Mouse (Mus musculus): ENCODE measurements around the gene Pgap1. TPM values are rescaled to one million over a fixed set of nuclear protein-coding genes. Genes with fewer than 3 reads are reported as not detected.
A peak's percentile ranks its signal among the peaks of the same experiment; 100 is the strongest.

The Pgap1 gene
- polyA plus RNA-seq, 1 experiment from 2014 or later = 29.8 TPM

DNA sequence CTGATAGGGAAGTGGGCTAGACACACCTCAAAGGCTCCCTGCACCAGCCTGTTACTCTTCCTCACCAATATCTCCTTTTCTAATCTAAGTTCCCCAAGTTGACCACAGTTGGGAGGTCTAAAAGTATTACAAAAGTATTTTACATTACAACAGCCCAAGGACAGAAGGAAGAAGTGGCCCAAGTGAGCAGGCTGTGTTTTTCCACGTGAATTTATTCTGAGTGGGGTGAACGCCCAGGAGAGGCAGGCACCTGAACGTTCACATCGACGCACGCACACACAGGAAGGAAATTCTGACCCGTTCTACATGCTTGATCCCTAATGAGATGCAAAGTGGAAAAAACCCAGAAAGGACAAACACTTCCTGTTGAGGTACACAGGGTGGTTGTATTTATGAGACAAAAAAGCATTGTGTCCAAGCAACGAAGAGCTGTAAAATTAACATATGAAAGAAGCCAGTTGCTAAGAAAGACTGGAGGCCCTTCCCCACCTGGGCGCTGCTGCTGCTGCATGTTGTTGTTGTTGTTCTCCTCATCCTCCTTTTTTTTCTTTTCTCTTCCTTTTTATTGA, 27.9 kb upstream of the Pgap1 start:
- H3K9ac ChIP-seq (ENCODE audit: low read depth, low read length) = no peak overlapping the region
- peak; percentile 63; the same call in 1 of the 2 replicates for ATAC-seq
- WGBS = 7% methylated on average over 9 of the region's 9 CpGs
- H3K27me3 ChIP-seq (ENCODE audit: control insufficient read depth, insufficient read depth, low read depth, low read length) = no peaks in the 10 kb centered on the region
- no peak overlapping the region for H3K4me3 ChIP-seq (ENCODE audit: low read depth, low read length)
- H3K4me1 ChIP-seq (ENCODE audit: control insufficient read depth, insufficient read depth, low read length) = peaks cover 11% of the 10 kb centered on the region
- H3K27ac ChIP-seq (ENCODE audit: low read length) = no peak overlapping the region
- no peak overlapping the region for H3K4me2 ChIP-seq (ENCODE audit: low read length)
- no peaks in the 10 kb centered on the region for H3K36me3 ChIP-seq (ENCODE audit: control insufficient read depth, insufficient read depth, low read length)
- H3K9me3 ChIP-seq (replicated peaks; ENCODE audit: control insufficient read depth, low read length, poor library complexity, severe bottlenecking) = no peaks in the 10 kb centered on the region

DNA sequence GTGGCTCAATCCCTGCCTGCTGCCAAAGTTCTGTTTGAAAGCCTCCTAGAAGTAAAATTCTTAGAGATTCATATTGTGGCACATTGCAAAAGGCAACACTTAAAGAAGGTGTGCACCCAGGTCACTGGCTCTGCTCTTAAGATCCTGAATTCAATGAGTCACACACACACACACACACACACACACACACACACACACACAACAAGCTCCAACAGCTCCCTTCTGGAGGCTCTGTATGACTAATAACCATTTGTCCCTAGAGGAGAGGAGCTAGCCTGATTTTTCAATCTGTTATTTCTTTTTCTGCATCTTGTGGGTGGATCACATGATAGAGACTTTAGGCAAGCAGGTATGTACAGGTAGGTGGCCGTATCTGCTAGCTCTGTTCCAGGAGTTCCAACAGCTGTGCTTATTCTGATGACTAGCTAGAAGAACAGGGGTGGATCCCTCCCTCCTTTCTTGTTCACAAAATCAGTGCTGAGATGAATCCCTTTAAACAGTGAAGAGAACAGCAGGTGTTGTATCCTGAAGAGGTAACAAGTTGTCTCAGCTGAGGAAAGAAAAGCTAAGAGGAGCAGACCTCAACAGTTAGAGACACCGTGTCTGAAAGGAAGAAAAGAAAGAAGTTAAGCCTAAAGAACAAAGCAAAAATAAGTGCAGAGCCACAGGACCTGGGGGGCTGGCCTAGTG, 27.2 kb upstream of the Pgap1 start:
- Histone ChIP-seq H3K36me3 (ENCODE audit: control insufficient read depth, insufficient read depth, low read length) (no peaks in the 10 kb centered on the region), H3K4me1 (ENCODE audit: control insufficient read depth, insufficient read depth, low read length) (peaks cover 14% of the 10 kb centered on the region), H3K4me2 (ENCODE audit: low read length) (no peak overlapping the region), H3K9me3 (replicated peaks; ENCODE audit: control insufficient read depth, low read length, poor library complexity, severe bottlenecking) (no peaks in the 10 kb centered on the region), H3K4me3 (ENCODE audit: low read depth, low read length) (no peak overlapping the region), H3K9ac (ENCODE audit: low read depth, low read length) (no peak overlapping the region), H3K27ac (ENCODE audit: low read length) (no peak overlapping the region), H3K27me3 (ENCODE audit: control insufficient read depth, insufficient read depth, low read depth, low read length) (no peaks in the 10 kb centered on the region)
- WGBS = 43% methylated on average over 2 of the region's 2 CpGs
- ATAC-seq = peak; percentile 25; the same call in 1 of the 2 replicates

DNA sequence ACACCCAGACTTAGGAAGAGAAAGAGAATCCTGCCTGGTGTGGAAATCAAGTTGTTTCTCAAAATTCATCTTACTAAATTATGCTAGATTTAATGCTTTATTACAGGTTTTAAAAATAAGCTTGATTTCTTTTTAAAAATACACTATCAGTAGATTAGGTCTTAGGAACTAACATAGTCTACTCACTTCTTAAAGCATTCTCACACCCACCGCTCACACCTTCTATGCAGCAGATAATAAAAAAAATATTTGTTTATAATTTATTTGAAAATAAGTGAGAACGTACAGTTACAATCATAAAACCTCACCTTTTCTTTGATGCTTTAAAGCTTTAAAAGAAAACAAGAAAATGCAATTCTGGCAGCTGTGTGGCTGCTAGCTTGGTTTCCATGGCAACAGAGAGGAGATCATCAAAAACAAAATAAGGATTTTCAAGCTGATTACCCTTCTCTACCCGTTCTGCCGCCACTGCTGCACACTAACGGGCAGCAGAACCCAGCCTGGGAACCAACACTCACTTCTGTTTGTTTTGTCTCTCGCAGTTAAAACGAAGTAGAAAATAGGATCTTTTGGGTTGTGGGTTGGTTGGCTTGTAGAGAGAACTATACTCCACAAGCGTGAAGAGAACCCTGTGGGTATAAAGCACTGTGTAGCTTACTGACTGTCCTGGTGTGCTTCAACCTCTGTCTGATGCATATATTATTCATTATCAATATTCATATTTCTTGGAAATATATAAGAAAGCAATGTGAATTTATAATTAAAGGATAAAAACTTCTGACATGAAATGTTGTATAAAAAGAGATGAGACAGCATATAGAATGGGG, 21.1 kb upstream of the Pgap1 start:
- 0 out of 2 replicates have a peak overlapping the region, but pooled peaks have one; percentile 13 for H3K4me3 ChIP-seq (ENCODE audit: low read depth, low read length)
- H3K9ac ChIP-seq (ENCODE audit: low read depth, low read length) = peak overlapping the region; percentile 18; the same call in 1 of the 2 replicates
- H3K27me3 ChIP-seq (ENCODE audit: control insufficient read depth, insufficient read depth, low read depth, low read length) = no peaks in the 10 kb centered on the region
- peaks cover 11% of the 10 kb centered on the region for H3K4me1 ChIP-seq (ENCODE audit: control insufficient read depth, insufficient read depth, low read length)
- H3K9me3 ChIP-seq (replicated peaks; ENCODE audit: control insufficient read depth, low read length, poor library complexity, severe bottlenecking) = no peaks in the 10 kb centered on the region
- ATAC-seq = peak; percentile 87
- H3K4me2 ChIP-seq (ENCODE audit: low read length) = peak overlapping the region; percentile 51
- no peaks in the 10 kb centered on the region for H3K36me3 ChIP-seq (ENCODE audit: control insufficient read depth, insufficient read depth, low read length)
- H3K27ac ChIP-seq (ENCODE audit: low read length) = peak overlapping the region; percentile 84
- 13% methylated on average over 8 of the region's 8 CpGs for WGBS

DNA sequence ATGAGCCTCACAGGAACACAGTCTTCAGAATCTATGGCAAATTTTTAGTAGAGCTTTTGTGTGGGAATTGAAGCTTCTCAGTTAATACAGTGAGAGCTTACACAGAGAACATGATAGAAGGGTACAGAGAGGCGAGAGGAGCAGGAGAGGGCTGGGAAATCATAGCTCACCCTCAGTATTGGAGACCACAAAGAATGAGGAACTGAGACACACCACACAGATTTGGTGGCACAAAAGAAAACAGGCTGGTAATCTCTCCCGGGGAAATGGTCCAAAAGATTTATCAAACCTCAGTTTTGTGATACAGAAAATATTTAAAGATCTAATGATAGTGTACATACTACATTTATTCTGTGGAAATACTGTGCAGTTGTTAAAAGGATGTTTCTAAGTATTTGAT, 11.6 kb upstream of the Pgap1 start:
- Histone ChIP-seq H3K9ac (ENCODE audit: low read depth, low read length) (no peak overlapping the region), H3K27ac (ENCODE audit: low read length) (no peak overlapping the region), H3K4me3 (ENCODE audit: low read depth, low read length) (no peak overlapping the region), H3K4me1 (ENCODE audit: control insufficient read depth, insufficient read depth, low read length) (no peaks in the 10 kb centered on the region), H3K36me3 (ENCODE audit: control insufficient read depth, insufficient read depth, low read length) (no peaks in the 10 kb centered on the region), H3K9me3 (replicated peaks; ENCODE audit: control insufficient read depth, low read length, poor library complexity, severe bottlenecking) (no peaks in the 10 kb centered on the region), H3K4me2 (ENCODE audit: low read length) (no peak overlapping the region), H3K27me3 (ENCODE audit: control insufficient read depth, insufficient read depth, low read depth, low read length) (no peaks in the 10 kb centered on the region)
- ATAC-seq = no peak
- WGBS = 67% methylated on average over 2 of the region's 2 CpGs

DNA sequence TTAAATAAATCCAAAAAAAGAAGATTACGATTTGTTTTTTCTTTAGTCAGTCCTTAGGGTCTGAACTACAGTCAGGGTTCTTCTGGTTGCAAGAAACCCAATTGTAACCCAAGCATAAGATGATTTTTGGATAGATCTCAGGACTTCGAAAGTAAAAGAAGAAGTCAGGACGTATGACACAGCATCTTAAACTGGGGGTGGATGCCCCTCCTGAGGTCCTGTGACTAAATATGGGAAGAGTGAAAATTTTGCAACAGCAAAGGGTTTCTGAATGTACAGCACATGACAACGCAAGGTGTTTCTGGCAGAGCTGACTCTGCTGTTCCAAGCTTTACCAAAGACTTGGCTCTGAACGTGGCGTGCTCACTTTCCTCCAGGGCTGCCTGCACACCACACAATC, 6.4 kb upstream of the Pgap1 start:
- Histone ChIP-seq H3K27me3 (ENCODE audit: control insufficient read depth, insufficient read depth, low read depth, low read length) (no peaks in the 10 kb centered on the region), H3K4me2 (ENCODE audit: low read length) (no peak overlapping the region), H3K27ac (ENCODE audit: low read length) (no peak overlapping the region), H3K9ac (ENCODE audit: low read depth, low read length) (no peak overlapping the region), H3K9me3 (replicated peaks; ENCODE audit: control insufficient read depth, low read length, poor library complexity, severe bottlenecking) (no peaks in the 10 kb centered on the region), H3K36me3 (ENCODE audit: control insufficient read depth, insufficient read depth, low read length) (no peaks in the 10 kb centered on the region), H3K4me1 (ENCODE audit: control insufficient read depth, insufficient read depth, low read length) (no peaks in the 10 kb centered on the region), H3K4me3 (ENCODE audit: low read depth, low read length) (no peak overlapping the region)
- WGBS = 90% methylated on average over 6 of the region's 6 CpGs
- no peak for ATAC-seq

DNA sequence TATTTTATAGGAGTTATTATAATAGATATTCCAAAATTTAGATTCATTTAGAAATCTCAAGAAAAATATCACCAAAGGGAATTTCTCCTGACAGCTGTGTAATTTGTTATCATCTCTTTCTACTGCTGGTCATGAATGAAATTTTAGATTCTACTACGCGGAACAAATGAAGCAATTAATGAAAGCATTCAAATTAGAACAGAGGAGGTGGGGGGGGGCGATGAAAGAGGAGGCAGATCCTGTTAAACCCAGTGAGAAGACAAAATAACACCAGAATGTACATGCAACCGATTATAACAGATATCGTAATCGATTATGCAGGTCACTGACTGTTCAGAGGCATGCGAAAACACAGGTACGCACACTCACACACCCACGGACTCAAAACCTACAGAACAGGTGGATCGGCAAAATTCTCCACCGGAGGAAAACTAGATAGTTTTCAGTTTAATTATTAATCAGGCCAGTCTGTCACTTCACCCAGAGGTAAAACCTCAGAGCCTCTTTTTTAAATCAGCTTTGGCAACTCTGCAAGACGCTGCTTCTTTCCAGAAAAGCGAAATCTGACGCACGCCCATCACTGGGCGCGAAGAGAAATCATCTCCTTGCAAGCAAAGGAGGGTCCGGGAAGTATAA, 780 bp downstream of the Pgap1 start:
- Histone ChIP-seq H3K27ac (ENCODE audit: low read length) (peak overlapping the region; percentile 93), H3K36me3 (ENCODE audit: control insufficient read depth, insufficient read depth, low read length) (no peaks in the 10 kb centered on the region), H3K4me3 (ENCODE audit: low read depth, low read length) (peak overlapping the region; percentile 74), H3K9me3 (replicated peaks; ENCODE audit: control insufficient read depth, low read length, poor library complexity, severe bottlenecking) (no peaks in the 10 kb centered on the region), H3K4me1 (ENCODE audit: control insufficient read depth, insufficient read depth, low read length) (peaks cover 19% of the 10 kb centered on the region), H3K4me2 (ENCODE audit: low read length) (peak overlapping the region; percentile 61), H3K27me3 (ENCODE audit: control insufficient read depth, insufficient read depth, low read depth, low read length) (no peaks in the 10 kb centered on the region), H3K9ac (ENCODE audit: low read depth, low read length) (peak overlapping the region; percentile 77)
- ATAC-seq = peak; percentile 15; the same call in 1 of the 2 replicates
- 1% methylated on average over 18 of the region's 18 CpGs for WGBS

DNA sequence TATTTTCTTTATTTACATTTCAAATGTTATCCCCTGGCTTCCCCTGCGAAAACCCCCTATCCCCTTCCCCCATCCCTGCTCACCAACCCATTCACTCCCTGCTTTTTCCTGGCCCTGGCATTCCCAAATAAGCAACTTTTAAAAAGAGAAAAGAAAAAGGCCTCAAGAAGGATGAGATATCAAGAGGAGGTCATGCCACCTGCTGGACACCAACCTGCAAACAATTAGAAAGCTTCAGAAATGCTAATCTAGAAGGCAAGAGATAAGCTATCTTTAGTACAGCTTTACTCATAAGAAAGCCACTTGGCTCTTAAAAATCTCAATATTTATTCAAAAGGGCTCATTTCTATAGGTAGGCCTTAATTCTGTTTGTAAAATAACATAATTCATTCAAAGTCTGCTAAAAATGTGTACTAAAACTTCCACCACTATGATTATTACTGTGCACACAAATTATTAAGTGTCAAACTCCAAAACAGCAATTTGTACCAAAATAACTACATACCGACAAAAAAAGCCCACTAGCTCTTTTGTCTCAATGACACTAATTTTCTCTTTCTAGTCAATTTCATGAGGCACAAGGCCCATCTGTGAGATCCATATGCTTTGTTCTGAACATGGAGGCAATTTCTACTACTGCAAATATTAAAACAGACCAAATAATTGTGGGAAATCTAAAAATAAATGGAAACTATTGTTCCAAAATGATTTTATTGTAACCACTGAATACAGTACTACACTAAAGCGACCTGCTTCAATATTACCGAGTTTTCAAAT, 1.9 kb downstream of the Pgap1 start:
- H3K9me3 ChIP-seq (replicated peaks; ENCODE audit: control insufficient read depth, low read length, poor library complexity, severe bottlenecking) = no peaks in the 10 kb centered on the region
- no peak for ATAC-seq
- no peak overlapping the region for H3K27ac ChIP-seq (ENCODE audit: low read length)
- H3K4me1 ChIP-seq (ENCODE audit: control insufficient read depth, insufficient read depth, low read length) = peaks cover 19% of the 10 kb centered on the region
- H3K36me3 ChIP-seq (ENCODE audit: control insufficient read depth, insufficient read depth, low read length) = 0 out of 2 replicates have a peak, but pooled peaks cover 2% of the 10 kb centered on the region
- H3K27me3 ChIP-seq (ENCODE audit: control insufficient read depth, insufficient read depth, low read depth, low read length) = no peaks in the 10 kb centered on the region
- WGBS = 31% methylated on average over 4 of the region's 4 CpGs
- H3K4me2 ChIP-seq (ENCODE audit: low read length) = peak overlapping the region; percentile 68
- peak overlapping the region; percentile 32 for H3K4me3 ChIP-seq (ENCODE audit: low read depth, low read length)
- H3K9ac ChIP-seq (ENCODE audit: low read depth, low read length) = 0 out of 2 replicates have a peak overlapping the region, but pooled peaks have one; percentile 44

DNA sequence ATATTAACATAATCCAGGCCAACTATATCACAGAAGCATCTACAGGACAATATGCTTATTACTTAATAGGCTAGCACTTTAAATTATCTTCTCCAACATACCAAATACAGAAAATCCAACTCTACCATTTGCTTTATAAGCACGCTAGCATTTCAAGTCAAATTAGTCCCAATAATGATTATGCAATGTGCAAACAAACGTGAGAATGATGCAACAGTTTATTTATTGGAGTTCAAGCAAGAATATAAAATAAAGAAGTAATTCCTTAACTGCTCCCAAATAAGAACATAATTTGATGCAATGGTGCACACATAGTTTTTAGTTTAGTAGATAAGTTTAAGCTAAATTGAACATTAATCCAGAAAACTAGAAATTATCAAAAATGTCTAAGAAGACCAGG, 4.9 kb downstream of the Pgap1 start:
- no peak overlapping the region for H3K27ac ChIP-seq (ENCODE audit: low read length)
- H3K9ac ChIP-seq (ENCODE audit: low read depth, low read length) = no peak overlapping the region
- no peak overlapping the region for H3K4me3 ChIP-seq (ENCODE audit: low read depth, low read length)
- peaks cover 17% of the 10 kb centered on the region for H3K4me1 ChIP-seq (ENCODE audit: control insufficient read depth, insufficient read depth, low read length)
- WGBS = 94% methylated on average over 2 of the region's 2 CpGs
- no peaks in the 10 kb centered on the region for H3K9me3 ChIP-seq (replicated peaks; ENCODE audit: control insufficient read depth, low read length, poor library complexity, severe bottlenecking)
- H3K36me3 ChIP-seq (ENCODE audit: control insufficient read depth, insufficient read depth, low read length) = peaks cover 16% of the 10 kb centered on the region
- no peak for ATAC-seq
- H3K27me3 ChIP-seq (ENCODE audit: control insufficient read depth, insufficient read depth, low read depth, low read length) = no peaks in the 10 kb centered on the region
- H3K4me2 ChIP-seq (ENCODE audit: low read length) = no peak overlapping the region

Data from midbrain, embryonic 16.5 days (tissue).